Mouse (Mus musculus) MEL (cell line): ENCODE measurements around the gene Yjefn3. TPM values are rescaled to one million over a fixed set of nuclear protein-coding genes. Genes with fewer than 3 reads are reported as not detected.
A peak's percentile ranks its signal among the peaks of the same experiment; 100 is the strongest.

Source experiments
- DNase-seq: peaks from one replicate; pipeline ENCODE4 v3.0.0; 2011; ENCODE audit warnings: low read depth, low spot score
- H3K27ac ChIP-seq: 2 replicates; pipeline ENCODE4 v1.5.1; 2012; ENCODE audit warnings: low read depth, mild to moderate bottlenecking, control low read depth, low read length, moderate library complexity; ENCODE audit not compliant: control insufficient read depth
- H3K27me3 ChIP-seq, 2 experiments: fragments of 150-350 bp in 1 of 2; sonication (generic) in 1 of 2; 2 replicates each; pipeline ENCODE4 v1.6.1; 2012; ENCODE audit warnings: low read length in 2 of 2, mild to moderate bottlenecking in 2 of 2, improper control_type of control experiment in 1 of 2, moderate library complexity in 1 of 2; ENCODE audit not compliant: insufficient read depth in 2 of 2, control insufficient read depth in 1 of 2
- H3K36me3 ChIP-seq, 2 experiments: 2 replicates each; pipeline ENCODE4 v1.6.1; 2012 to 2014; ENCODE audit warnings: low read length in 2 of 2, improper control_type of control experiment in 1 of 2, inconsistent platforms in 1 of 2, mild to moderate bottlenecking in 1 of 2; ENCODE audit not compliant: insufficient read depth in 2 of 2, control insufficient read depth in 1 of 2
- H3K4me1 ChIP-seq, 2 experiments: fragments of 150-350 bp in 1 of 2; sonication (generic) in 1 of 2; 2 replicates each; pipeline ENCODE4 v1.6.1; 2012; ENCODE audit warnings: low read length in 2 of 2, improper control_type of control experiment in 1 of 2, mild to moderate bottlenecking in 1 of 2; ENCODE audit not compliant: insufficient read depth in 2 of 2, control insufficient read depth in 1 of 2
- H3K4me3 ChIP-seq, 2 experiments: fragments of 150-350 bp in 1 of 2; sonication (generic) in 1 of 2; 2 replicates each; pipeline ENCODE4 v1.5.1; 2012; ENCODE audit warnings: low read depth in 2 of 2, low read length in 2 of 2, mild to moderate bottlenecking in 2 of 2, moderate library complexity in 2 of 2, control low read depth in 1 of 2, improper control_type of control experiment in 1 of 2; ENCODE audit not compliant: control insufficient read depth in 1 of 2, insufficient read depth in 1 of 2
- H3K79me2 ChIP-seq: 2 replicates; pipeline ENCODE4 v1.6.1; 2012; ENCODE audit warnings: mild to moderate bottlenecking, low read length, moderate library complexity; ENCODE audit not compliant: control insufficient read depth, poor library complexity, insufficient read depth
- H3K9ac ChIP-seq: 2 replicates; pipeline ENCODE4 v1.6.1; 2012; ENCODE audit warnings: low read depth, mild to moderate bottlenecking, control low read depth, low read length, moderate library complexity; ENCODE audit not compliant: control insufficient read depth, poor library complexity, severe bottlenecking
- H3K9me3 ChIP-seq: fragments of 150-350 bp; sonication (generic); replicated peaks from 2 replicates; pipeline ENCODE4 v1.6.1; 2012; ENCODE audit warnings: mild to moderate bottlenecking, low read length, improper control_type of control experiment, moderate library complexity; ENCODE audit not compliant: insufficient read depth
- BHLHE40 ChIP-seq: IDR thresholded peaks from 2 replicates; pipeline ENCODE4 v1.6.1; 2012; ENCODE audit warnings: low read depth, mild to moderate bottlenecking, inconsistent platforms, low read length, improper control_type of control experiment, borderline replicate concordance
- CHD1 ChIP-seq: IDR thresholded peaks from 2 replicates; pipeline ENCODE4 v1.6.1; 2012; ENCODE audit warnings: low read depth, mild to moderate bottlenecking, inconsistent platforms, low read length, improper control_type of control experiment
- ETS1 ChIP-seq: IDR thresholded peaks from 2 replicates; pipeline ENCODE4 v1.6.1; 2012; ENCODE audit warnings: low read depth, mild to moderate bottlenecking, inconsistent platforms, low read length, improper control_type of control experiment, moderate library complexity
- GABPA ChIP-seq: IDR thresholded peaks from 2 replicates; pipeline ENCODE4 v1.6.1; 2012; ENCODE audit warnings: low read depth, mild to moderate bottlenecking, inconsistent platforms, low read length, improper control_type of control experiment, moderate library complexity
- GATA1 ChIP-seq: IDR thresholded peaks from 2 replicates; pipeline ENCODE4 v1.6.1; 2011; ENCODE audit warnings: low read depth, low read length, improper control_type of control experiment
- MAFK ChIP-seq: IDR thresholded peaks from 2 replicates; pipeline ENCODE4 v1.6.1; 2011; ENCODE audit warnings: low read depth, mild to moderate bottlenecking, low read length, improper control_type of control experiment, borderline replicate concordance
- MAZ ChIP-seq: IDR thresholded peaks from 2 replicates; pipeline ENCODE4 v1.6.1; 2012; ENCODE audit warnings: low read depth, mild to moderate bottlenecking, inconsistent platforms, low read length, improper control_type of control experiment
- MXI1 ChIP-seq: IDR thresholded peaks from 2 replicates; pipeline ENCODE4 v1.6.1; 2011; ENCODE audit warnings: mild to moderate bottlenecking, low read depth, low read length, improper control_type of control experiment
- MYC ChIP-seq: IDR thresholded peaks from 2 replicates; pipeline ENCODE4 v1.6.1; 2011; ENCODE audit warnings: low read depth, mild to moderate bottlenecking, low read length, improper control_type of control experiment, moderate library complexity
- NELFE ChIP-seq: IDR thresholded peaks from 2 replicates; pipeline ENCODE4 v1.6.1; 2011; ENCODE audit warnings: low read depth, low read length, improper control_type of control experiment
- NRF1 ChIP-seq: IDR thresholded peaks from 2 replicates; pipeline ENCODE4 v1.6.1; 2014; ENCODE audit warnings: low read depth, mild to moderate bottlenecking, inconsistent platforms, low read length, improper control_type of control experiment, moderate library complexity; ENCODE audit not compliant: poor library complexity, insufficient read depth, severe bottlenecking
- POLR2A ChIP-seq, 2 experiments: IDR thresholded peaks; 2 replicates each; pipeline ENCODE4 v1.6.1; 2011 to 2012; ENCODE audit warnings: low read length in 2 of 2, mild to moderate bottlenecking in 2 of 2, control low read depth in 1 of 2, improper control_type of control experiment in 1 of 2, low read depth in 1 of 2, moderate library complexity in 1 of 2; ENCODE audit not compliant: control insufficient read depth in 1 of 2, insufficient read depth in 1 of 2, poor library complexity in 1 of 2
- POLR2AphosphoS2 ChIP-seq: IDR thresholded peaks from 2 replicates; pipeline ENCODE4 v1.6.1; 2011; ENCODE audit warnings: low read length, improper control_type of control experiment
- POLR2AphosphoS5 ChIP-seq: IDR thresholded peaks from 2 replicates; pipeline ENCODE4 v1.6.1; 2012; ENCODE audit warnings: low read depth, borderline replicate concordance, mild to moderate bottlenecking, inconsistent platforms, low read length, moderate library complexity, mixed read lengths
- RCOR1 ChIP-seq: IDR thresholded peaks from 2 replicates; pipeline ENCODE4 v1.6.1; 2012; ENCODE audit warnings: low read depth, mild to moderate bottlenecking, inconsistent platforms, low read length, improper control_type of control experiment
- SIN3A ChIP-seq: IDR thresholded peaks from 2 replicates; pipeline ENCODE4 v1.6.1; 2012; ENCODE audit warnings: low read length, improper control_type of control experiment, inconsistent platforms
- SMC3 ChIP-seq: IDR thresholded peaks from 2 replicates; pipeline ENCODE4 v1.6.1; 2011; ENCODE audit warnings: low read depth, low read length, improper control_type of control experiment
- TCF12 ChIP-seq: IDR thresholded peaks from 2 replicates; pipeline ENCODE4 v1.6.1; 2014; ENCODE audit warnings: low read depth, mild to moderate bottlenecking, inconsistent platforms, low read length, improper control_type of control experiment, moderate library complexity
- UBTF ChIP-seq: IDR thresholded peaks from 2 replicates; pipeline ENCODE4 v1.6.1; 2012; ENCODE audit warnings: low read depth, mild to moderate bottlenecking, inconsistent platforms, low read length, improper control_type of control experiment, moderate library complexity, borderline replicate concordance; ENCODE audit not compliant: insufficient read depth
- USF1 ChIP-seq: IDR thresholded peaks from 2 replicates; pipeline ENCODE4 v1.6.1; 2014; ENCODE audit warnings: low read depth, mild to moderate bottlenecking, inconsistent platforms, low read length, improper control_type of control experiment, moderate library complexity
- USF2 ChIP-seq, 2 experiments: IDR thresholded peaks; 2 replicates each; pipeline ENCODE4 v1.6.1; 2011 to 2012; ENCODE audit warnings: improper control_type of control experiment in 2 of 2, low read length in 2 of 2, borderline replicate concordance in 1 of 2, inconsistent platforms in 1 of 2, low read depth in 1 of 2, mild to moderate bottlenecking in 1 of 2; ENCODE audit not compliant: insufficient read depth in 1 of 2
- ZC3H11A ChIP-seq: IDR thresholded peaks from 2 replicates; pipeline ENCODE4 v1.6.1; 2012; ENCODE audit warnings: low read depth, mild to moderate bottlenecking, inconsistent platforms, low read length, improper control_type of control experiment
- ZNF384 ChIP-seq: IDR thresholded peaks from 2 replicates; pipeline ENCODE4 v1.6.1; 2012; ENCODE audit warnings: low read depth, mild to moderate bottlenecking, inconsistent platforms, low read length, improper control_type of control experiment
- polyA plus RNA-seq, 2 experiments: library from polyadenylated mRNA; stranded (reverse) in 1 of 2; unstranded in 1 of 2; fragments of >175 nt in 1 of 2; fragments of >200 nt in 1 of 2; gene quantifications; 2 replicates each; pipeline versions ENCODE4 v1.2.1 to v1.2.4; 2012; ENCODE audit warnings: low replicate concordance in 2 of 2, low read depth in 1 of 2; ENCODE audit not compliant: insufficient read length in 2 of 2, insufficient read depth in 1 of 2, missing spikeins in 1 of 2
- total RNA-seq: library from RNA; depleted of rRNA; stranded (reverse); fragments of 300-350 nt; gene quantifications from 2 replicates; pipeline ENCODE4 v1.2.3, GENCODE M21; 2012

The Yjefn3 gene
- total and polyA plus RNA-seq, 3 experiments = 5.3 to 8.2 TPM; not detected in 1

DNA sequence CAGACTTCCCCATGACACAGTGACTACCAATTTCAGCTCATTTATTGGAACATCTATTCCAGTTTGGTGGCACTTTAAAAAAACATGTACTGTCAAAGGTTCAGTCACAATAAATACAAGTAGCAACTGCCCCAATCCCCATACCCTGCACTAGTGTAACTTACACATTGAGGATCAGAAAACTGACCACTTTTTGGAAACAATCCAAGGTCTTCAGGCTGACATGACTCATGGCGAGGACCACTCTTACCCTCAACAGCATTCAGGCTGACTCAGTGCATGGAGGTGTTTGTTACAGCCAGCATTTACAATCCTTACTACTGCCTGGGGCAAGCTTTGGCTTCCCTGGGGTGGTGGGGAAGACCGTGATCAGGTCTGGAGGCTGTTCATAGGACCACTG, 4.6 kb upstream of the Yjefn3 start:
- no peaks in the 10 kb centered on the region for H3K9me3 ChIP-seq
- H3K27me3 ChIP-seq = no peaks in the 10 kb centered on the region
- peaks cover 8% of the 10 kb centered on the region for H3K79me2 ChIP-seq
- peak; percentile 35 for DNase-seq
- H3K9ac ChIP-seq = no peak overlapping the region
- H3K4me1 ChIP-seq = peaks cover 0 to 15% of the 10 kb centered on the region in 2 experiments; a peak in 2 of 4 replicates
- TF ChIP-seq ETS1 (no peak), POLR2AphosphoS5 (no peak), BHLHE40 (no peak), ZC3H11A (no peak), NELFE (no peak), RCOR1 (no peak), UBTF (no peak)
- H3K36me3 ChIP-seq = peaks cover 0 to 7% of the 10 kb centered on the region in 2 experiments; a peak in 3 of 4 replicates
- H3K27ac ChIP-seq = no peak overlapping the region
- no peak overlapping the region for H3K4me3 ChIP-seq

DNA sequence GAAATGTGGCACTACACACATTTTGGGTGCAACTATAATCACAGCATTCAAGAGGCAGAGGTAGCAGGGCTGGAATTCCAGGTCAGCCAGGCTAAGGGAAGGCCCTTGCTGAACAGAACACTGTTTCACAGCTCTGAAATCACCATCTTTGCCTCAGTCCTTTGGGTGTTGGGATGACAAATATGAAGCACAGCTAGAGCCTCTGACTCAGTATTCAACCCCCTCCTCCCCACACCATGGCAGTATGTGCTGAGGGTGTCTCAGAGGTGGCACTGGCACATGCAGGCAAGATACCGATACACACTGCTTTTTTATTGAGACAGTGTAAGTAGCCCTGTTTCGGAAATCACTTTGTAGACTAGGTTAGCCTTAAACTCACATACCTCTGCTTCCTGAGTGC, 3.7 kb upstream of the Yjefn3 start:
- Histone ChIP-seq H3K4me1 (peaks cover 0 to 15% of the 10 kb centered on the region in 2 experiments; a peak in 2 of 4 replicates), H3K9ac (no peak overlapping the region), H3K9me3 (no peaks in the 10 kb centered on the region), H3K4me3 (no peak overlapping the region), H3K79me2 (peaks cover 13% of the 10 kb centered on the region), H3K27me3 (no peaks in the 10 kb centered on the region), H3K36me3 (peaks cover 0 to 7% of the 10 kb centered on the region in 2 experiments; a peak in 3 of 4 replicates), H3K27ac (no peak overlapping the region)
- no peak for DNase-seq
- no peak for TF ChIP-seq ZNF384
- no peak for TF ChIP-seq MYC
- TF ChIP-seq SMC3 = no peak
- peak; percentile 34; the same call in 1 of the 2 replicates for TF ChIP-seq POLR2AphosphoS2
- TF ChIP-seq NRF1 = no peak
- TF ChIP-seq POLR2A (IDR thresholded peaks at IDR 0.05; ENCODE audit: control insufficient read depth in 1 of 2, insufficient read depth in 1 of 2, low read depth in 1 of 2, low read length in 2 of 2, poor library complexity in 1 of 2) = peak in 1 of 2 experiments; percentile 23; a peak in 1 of 4 replicates
- TF ChIP-seq RCOR1 = no peak
- TF ChIP-seq MAZ = no peak
- no peak for TF ChIP-seq USF1
- no peak for TF ChIP-seq SIN3A
- no peak for TF ChIP-seq MAFK
- no peak for TF ChIP-seq GATA1
- TF ChIP-seq USF2 (IDR thresholded peaks at IDR 0.05; ENCODE audit: borderline replicate concordance in 1 of 2, insufficient read depth in 1 of 2, low read depth in 1 of 2, low read length in 2 of 2) = no peak
- TF ChIP-seq TCF12 = no peak
- no peak for TF ChIP-seq CHD1
- TF ChIP-seq MXI1 = no peak
- no peak for TF ChIP-seq GABPA
